Mouse (Mus musculus) C2C12 (cell line): ENCODE data around the gene 1700029H14Rik. TPM values are rescaled to one million over a fixed set of nuclear protein-coding genes. Genes with fewer than 3 reads are reported as not detected.

ENCODE experiments used
- H3K27me3 ChIP-seq: one replicate; pipeline ENCODE4 v1.6.1; 2011; ENCODE audit not compliant: control insufficient read depth, insufficient read depth, insufficient read length
- H3K36me3 ChIP-seq: one replicate; pipeline ENCODE4 v1.6.1; 2011; ENCODE audit not compliant: control insufficient read depth, insufficient read depth
- H3K4me3 ChIP-seq: one replicate; pipeline ENCODE4 v1.5.1; 2011; ENCODE audit warnings: mild to moderate bottlenecking, control low read depth; ENCODE audit not compliant: poor library complexity, insufficient read depth, severe bottlenecking
- H3K79me2 ChIP-seq: one replicate; pipeline ENCODE4 v1.6.1; 2011; ENCODE audit not compliant: control insufficient read depth, insufficient read depth
- H3K79me3 ChIP-seq: one replicate; pipeline ENCODE4 v1.6.1; 2011; ENCODE audit warnings: low read depth, control low read depth
- H3ac ChIP-seq: one replicate; pipeline ENCODE3; 2011; ENCODE audit warnings: low read depth; ENCODE audit not compliant: control insufficient read depth, insufficient read length
- CEBPB ChIP-seq: IDR thresholded peaks from one replicate; pipeline ENCODE4 v1.6.1; 2011; ENCODE audit warnings: low read depth, mild to moderate bottlenecking, control low read depth, moderate library complexity
- CTCF ChIP-seq: IDR thresholded peaks from one replicate; pipeline ENCODE4 v1.5.1; 2011; ENCODE audit not compliant: control insufficient read depth, insufficient read depth, insufficient read length
- FOSL1 ChIP-seq: IDR thresholded peaks from one replicate; pipeline ENCODE4 v1.8.0; 2011; ENCODE audit warnings: mild to moderate bottlenecking, low read length; ENCODE audit not compliant: poor library complexity, insufficient read depth, severe bottlenecking
- MAX ChIP-seq: IDR thresholded peaks from one replicate; pipeline ENCODE4 v1.6.1; 2011; ENCODE audit warnings: mild to moderate bottlenecking, control low read depth
- MYOD1 ChIP-seq: IDR thresholded peaks from one replicate; pipeline ENCODE4 v1.6.1; 2011; ENCODE audit warnings: low read depth; ENCODE audit not compliant: control insufficient read depth, insufficient read length
- MYOG ChIP-seq: IDR thresholded peaks from one replicate; pipeline ENCODE4 v1.6.1; 2011; ENCODE audit not compliant: control insufficient read depth, insufficient read length; ENCODE audit errors: extremely low read depth
- USF1 ChIP-seq: IDR thresholded peaks from one replicate; pipeline ENCODE4 v1.6.1; 2011; ENCODE audit warnings: low read depth, mild to moderate bottlenecking, control low read depth, moderate library complexity
- polyA plus RNA-seq: library from polyadenylated mRNA; unstranded; fragments of >200 nt; fragmentation: generic; extraction: Trizol; gene quantifications from one replicate; pipeline ENCODE4 v1.2.1, GENCODE M21; 2012; ENCODE audit warnings: missing spikeins

The 1700029H14Rik gene
- polyA plus RNA-seq, 1 experiment = not detected

- H3K79me3 ChIP-seq = no peaks in the 10 kb centered on the region
- H3K4me3 ChIP-seq = no peak overlapping the region
- H3ac ChIP-seq = no peak overlapping the region
- H3K79me2 ChIP-seq = no peaks in the 10 kb centered on the region
- peaks cover 18% of the 10 kb centered on the region for H3K27me3 ChIP-seq
- no peaks in the 10 kb centered on the region for H3K36me3 ChIP-seq
- TF ChIP-seq MYOG (no peak), MAX (no peak), CTCF (no peak), CEBPB (no peak), MYOD1 (no peak), FOSL1 (no peak), USF1 (no peak)
Observed at GRCm38 (mm10) chr8:13512677-13513076, 49.6 kb downstream of the 1700029H14Rik start.

- Histone ChIP-seq H3K27me3 (peaks cover 13% of the 10 kb centered on the region), H3K79me2 (no peaks in the 10 kb centered on the region), H3K36me3 (no peaks in the 10 kb centered on the region), H3K4me3 (no peak overlapping the region), H3ac (no peak overlapping the region), H3K79me3 (no peaks in the 10 kb centered on the region)
- TF ChIP-seq FOSL1 (no peak), USF1 (no peak), CTCF (no peak), MYOG (no peak), MYOD1 (no peak), MAX (no peak), CEBPB (no peak)
Observed at GRCm38 (mm10) chr8:13512016-13512415, 50.2 kb downstream of the 1700029H14Rik start.

- Histone ChIP-seq H3K27me3 (peaks cover 4% of the 10 kb centered on the region), H3K4me3 (no peak overlapping the region), H3ac (no peak overlapping the region), H3K79me2 (no peaks in the 10 kb centered on the region), H3K36me3 (no peaks in the 10 kb centered on the region), H3K79me3 (no peaks in the 10 kb centered on the region)
- no peak for TF ChIP-seq FOSL1
- TF ChIP-seq MYOD1 = no peak
- TF ChIP-seq USF1 = no peak
- TF ChIP-seq MAX = no peak
Observed at GRCm38 (mm10) chr8:13507284-13507937, 54.9 kb downstream of the 1700029H14Rik start.

GRCm38 (mm10) chr8:13506849-13507248, 55.4 kb downstream of the 1700029H14Rik start:
- Histone ChIP-seq H3K36me3 (no peaks in the 10 kb centered on the region), H3K79me3 (no peaks in the 10 kb centered on the region), H3K4me3 (no peak overlapping the region), H3K79me2 (no peaks in the 10 kb centered on the region), H3K27me3 (peaks cover 4% of the 10 kb centered on the region), H3ac (no peak overlapping the region)
- no peak for TF ChIP-seq MYOG
- TF ChIP-seq MYOD1 = no peak
- TF ChIP-seq MAX = no peak
- no peak for TF ChIP-seq USF1
- TF ChIP-seq CEBPB = no peak

- Histone ChIP-seq H3K79me2 (no peaks in the 10 kb centered on the region), H3K27me3 (peaks cover 4% of the 10 kb centered on the region), H3K36me3 (no peaks in the 10 kb centered on the region), H3K79me3 (no peaks in the 10 kb centered on the region), H3ac (no peak overlapping the region), H3K4me3 (no peak overlapping the region)
- TF ChIP-seq MYOD1 (no peak), CTCF (no peak), MAX (no peak), CEBPB (no peak), FOSL1 (no peak), MYOG (no peak), USF1 (no peak)
Observed at GRCm38 (mm10) chr8:13504894-13505674, 57.2 kb downstream of the 1700029H14Rik start.

- Histone ChIP-seq H3K36me3 (no peaks in the 10 kb centered on the region), H3K79me3 (no peaks in the 10 kb centered on the region), H3ac (no peak overlapping the region), H3K27me3 (peaks cover 4% of the 10 kb centered on the region), H3K4me3 (no peak overlapping the region), H3K79me2 (no peaks in the 10 kb centered on the region)
- TF ChIP-seq CTCF (no peak), FOSL1 (no peak)
Observed at GRCm38 (mm10) chr8:13503936-13504606, 58.2 kb downstream of the 1700029H14Rik start.
